Mouse (Mus musculus) NIH3T3 (cell line): ENCODE data around the gene Tjp2.
"Not testable (repeated sequence)": the region's sequence is repeated elsewhere in the genome, so short reads cannot be mapped to it uniquely, and the experiment has no call there.

ENCODE experiments used
- DNase-seq: peaks from one replicate; pipeline ENCODE4 v3.0.0-alpha.2; 2012; ENCODE audit warnings: low read depth

Gene Tjp2

DNA sequence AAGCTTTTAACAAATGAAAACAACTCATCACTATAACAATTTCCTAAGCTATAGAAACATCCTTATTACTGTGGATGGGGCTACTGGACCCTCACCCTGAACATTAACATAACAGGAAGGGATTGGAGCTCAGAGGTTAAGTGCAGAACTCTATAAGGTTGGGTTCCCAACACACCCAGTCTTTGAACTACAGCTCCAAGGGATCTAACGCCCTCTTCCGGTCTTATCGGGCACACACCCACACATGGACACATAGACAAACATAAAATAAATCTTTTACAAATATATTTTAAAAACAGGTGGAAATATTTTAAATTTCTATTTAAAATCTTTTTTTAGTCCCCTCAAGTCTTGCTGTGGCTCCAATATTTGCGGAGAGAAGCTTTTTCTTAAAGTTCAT, 3.4 kb downstream of the Tjp2 start:
- DNase-seq: no peak

DNA sequence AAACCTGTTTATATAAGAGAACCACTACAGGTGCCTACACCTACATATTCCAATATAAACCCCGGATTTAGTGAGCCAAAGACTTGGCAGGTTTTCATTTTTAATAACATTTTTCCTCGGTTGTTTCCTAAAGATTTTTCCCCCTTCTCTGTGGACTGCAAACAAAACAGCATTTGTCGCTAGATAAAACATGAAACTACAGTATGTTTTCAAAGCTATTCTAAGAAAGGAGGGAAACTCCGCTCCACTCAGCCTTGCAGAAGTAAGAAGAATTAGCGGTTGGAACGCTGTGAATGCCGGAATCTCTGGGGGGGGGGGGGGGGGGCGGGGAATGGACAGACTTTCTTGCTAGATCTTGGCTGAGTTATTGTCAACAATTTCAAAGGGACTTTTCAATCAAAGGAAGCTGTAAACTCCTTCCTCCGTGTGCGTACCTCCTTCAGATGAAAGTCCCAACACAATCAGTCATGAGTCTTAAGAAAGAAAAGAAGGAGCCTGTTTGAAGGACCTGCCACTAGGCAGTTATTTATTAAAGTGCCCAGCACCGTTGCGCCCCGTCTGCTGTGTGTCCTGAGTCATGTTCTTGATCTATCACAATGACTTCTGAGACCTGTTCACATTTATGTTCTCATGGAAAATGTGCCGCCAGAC, 3.9 kb downstream of the Tjp2 start:
- DNase-seq: no peak

DNA sequence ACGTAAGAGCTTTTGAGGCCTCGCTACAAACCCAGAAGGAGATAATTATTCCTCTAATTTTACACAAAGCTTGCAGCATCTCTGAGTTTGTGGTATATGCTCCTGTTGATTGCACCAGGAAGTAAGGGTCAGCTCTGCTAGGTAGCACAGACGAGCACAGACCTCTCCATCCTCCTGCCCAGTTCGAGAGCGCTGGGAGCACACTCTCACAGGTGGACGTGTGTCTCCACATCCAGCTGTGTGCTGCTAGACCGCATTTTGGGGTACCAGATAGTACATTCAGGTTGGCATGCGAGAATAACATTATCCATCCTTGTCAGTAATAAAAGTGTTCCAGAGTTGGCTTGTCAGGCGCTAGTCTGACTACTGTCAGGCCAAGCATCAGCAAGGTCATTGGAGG, 5.8 kb downstream of the Tjp2 start:
- no peak for DNase-seq

DNA sequence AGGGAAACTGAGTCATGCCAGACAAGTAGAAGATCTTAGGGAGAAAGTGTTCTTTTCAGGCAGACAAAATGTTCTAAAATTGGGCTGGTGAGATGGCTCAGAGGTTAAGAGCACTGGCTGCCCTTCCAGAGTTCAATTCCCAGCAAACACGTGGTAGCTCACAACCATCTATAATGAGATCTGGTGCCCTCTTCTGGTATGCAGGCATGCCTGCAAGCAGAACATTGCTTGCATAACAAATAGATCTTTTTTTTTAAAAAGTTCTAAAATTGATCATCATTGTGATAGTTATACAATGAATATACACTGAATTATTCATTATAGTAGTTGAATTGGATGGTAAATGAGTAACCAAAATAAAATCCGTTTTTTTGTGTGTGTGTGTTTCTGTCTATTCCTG, 6.5 kb downstream of the Tjp2 start:
- DNase-seq: no peak

DNA sequence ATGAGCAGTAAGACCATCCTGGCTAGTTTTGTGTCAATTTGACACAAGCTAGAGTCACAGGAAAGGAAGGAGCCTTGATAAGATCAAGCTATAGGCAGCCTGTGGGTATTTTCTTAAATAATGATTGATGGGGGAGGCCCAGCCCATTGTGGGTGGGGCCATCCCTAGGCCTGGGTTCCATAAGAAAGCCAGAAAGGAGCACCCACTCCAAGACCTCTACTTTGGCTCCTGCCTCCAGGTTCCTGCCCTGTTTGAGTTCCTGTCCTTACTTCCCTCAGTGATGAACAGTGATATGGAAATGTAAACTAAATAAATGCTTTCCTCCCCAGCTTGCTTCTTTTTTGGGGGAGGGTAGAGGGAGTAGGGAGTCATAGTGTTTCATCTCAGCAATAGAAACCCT, 7.0 kb downstream of the Tjp2 start:
- DNase-seq: no peak

DNA sequence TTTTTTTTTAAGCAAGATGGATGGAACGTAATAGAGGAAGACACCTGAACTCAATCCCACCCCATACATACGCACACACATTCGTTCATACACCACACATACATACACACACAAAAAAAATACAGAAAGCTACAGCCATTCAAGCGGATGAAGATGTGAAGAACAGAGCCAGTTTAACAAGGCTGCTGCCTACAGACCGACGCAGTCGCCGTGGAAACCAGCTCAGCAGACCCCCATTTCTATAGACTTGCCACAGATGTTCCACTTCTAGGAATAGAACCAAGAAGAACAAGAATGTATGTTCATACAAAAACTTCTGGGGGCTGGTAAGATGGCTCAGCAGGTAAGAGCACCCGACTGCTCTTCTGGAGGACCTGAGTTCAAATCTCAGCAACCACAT, 8.1 kb downstream of the Tjp2 start:
- DNase-seq: no peak

DNA sequence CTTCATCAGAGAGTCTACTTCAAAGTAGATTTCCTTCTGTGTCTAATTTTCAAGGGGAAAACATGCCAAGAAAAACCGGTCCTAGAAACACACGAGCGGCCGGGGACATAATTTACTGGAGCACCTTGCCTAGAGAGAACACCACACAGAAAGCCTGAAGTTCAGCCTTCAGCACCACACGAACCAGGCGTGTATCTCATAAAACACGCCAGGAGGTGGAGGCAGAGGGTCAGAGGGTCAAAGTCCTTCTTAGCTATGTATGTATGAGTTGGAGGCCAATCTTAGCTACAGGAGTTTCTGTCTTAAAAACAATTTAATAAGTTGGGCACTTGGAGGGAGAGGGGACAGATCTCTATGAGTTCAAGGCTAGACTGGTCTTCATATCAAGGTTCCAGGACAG, 9.9 kb downstream of the Tjp2 start:
- DNase-seq: no peak

DNA sequence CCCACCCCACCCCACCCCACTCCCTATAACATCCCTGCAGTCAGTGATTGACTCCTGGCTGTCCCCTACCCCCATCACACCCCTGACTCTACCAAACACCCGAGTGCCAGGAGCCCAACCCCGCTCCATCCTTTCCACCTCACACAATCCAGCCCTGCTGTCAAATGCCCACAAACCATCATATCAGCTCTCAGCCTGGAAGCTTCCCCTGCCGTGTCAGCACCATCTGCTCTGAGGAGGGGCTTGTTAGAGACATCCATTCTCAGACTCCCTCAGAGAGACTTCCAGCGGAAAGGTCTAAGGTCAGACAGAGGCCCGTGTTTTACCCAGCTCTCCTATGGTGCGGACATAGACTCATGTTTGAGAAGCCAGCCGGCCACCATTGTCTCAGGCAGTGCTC, 11.5 kb downstream of the Tjp2 start:
- no peak for DNase-seq

DNA sequence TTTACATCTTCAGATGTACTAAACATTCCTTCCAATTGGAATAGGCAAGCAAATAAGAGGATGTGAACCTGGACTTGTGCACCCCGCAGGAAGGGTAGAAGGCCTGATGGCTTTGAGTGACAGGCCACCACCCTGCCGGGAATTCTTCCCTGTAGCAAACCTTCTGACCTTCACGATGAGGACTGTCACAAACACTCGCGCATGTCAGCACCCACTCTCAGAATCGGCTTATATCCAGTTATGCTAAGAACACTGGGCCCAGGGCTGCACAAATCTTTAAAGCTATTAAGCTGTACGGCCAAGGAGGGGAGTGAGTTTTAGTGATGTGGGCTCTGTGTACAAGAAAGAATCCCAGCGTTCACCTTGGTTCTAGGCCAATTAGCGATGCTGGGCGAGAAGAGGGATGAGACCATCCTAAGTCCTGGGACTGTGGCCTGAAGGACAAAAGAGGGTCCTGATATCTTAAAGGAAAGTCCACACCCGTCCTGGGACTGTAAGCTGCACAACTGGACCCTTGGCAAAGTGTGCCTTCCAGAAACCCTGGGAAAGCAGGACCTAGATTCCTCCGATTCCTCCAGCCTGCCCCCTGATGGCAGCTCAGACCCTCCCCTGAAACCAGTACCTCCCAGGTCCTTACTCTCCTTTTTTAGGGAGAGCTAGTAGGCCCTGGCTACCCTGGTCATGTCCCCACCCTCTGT, 12.1 kb downstream of the Tjp2 start:
- DNase-seq: no peak

DNA sequence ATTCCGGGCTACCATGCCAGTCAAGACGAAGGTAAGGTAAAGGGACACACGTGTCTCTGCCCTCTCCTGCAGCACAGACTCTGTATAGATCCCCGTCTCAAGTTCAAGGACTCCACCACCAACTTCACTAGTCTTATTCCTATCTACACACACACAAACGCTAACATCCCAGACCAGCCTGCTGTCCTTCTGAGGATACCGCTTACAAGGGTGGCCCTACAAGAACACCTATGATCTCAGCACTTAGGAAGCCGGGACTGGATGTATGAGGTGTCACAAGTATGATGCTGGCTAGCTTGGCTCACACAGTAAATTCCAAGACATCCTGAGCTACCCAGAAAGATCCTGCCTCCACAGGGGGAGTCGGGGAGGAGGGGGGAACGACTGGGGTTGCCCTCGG, 13.7 kb downstream of the Tjp2 start:
- DNase-seq: no peak

DNA sequence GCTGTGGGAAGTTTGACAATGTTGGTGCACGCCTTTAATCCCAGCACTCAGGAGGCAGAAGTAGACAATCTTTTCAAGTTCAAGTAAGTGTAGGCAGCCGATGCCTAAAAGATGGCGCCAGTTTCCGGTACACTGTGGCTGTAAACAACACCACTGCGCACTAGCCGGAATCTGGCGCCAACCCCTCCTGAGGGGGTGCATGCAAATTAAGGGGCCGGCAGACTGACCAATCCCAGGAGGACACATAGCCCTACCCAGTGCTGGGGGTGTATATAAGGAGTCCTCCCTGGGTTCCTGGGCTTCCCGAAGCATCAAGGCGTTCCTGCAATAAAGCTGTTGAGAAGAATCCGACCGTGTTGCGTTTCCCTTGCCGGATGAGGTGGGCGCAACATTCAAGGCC, 15.3 kb downstream of the Tjp2 start:
- no peak for DNase-seq

DNA sequence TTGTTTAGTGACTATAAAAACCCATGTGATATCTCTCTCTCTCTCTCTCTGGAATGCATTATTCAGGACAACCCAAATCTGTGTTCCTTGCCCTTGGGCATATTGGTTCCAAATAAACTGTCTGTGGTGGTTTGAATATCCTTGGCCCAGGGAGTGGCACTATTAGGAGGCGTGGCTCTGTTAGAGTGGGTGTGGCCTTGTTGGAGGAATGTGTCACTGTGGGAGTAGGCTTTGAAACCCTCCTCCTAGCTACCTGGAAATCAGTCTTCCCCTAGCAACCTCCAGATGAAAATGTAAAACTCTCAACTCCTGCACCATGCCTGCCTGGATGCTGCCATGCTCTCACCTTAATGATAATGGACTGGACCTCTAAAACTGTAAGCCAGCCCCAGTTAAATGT, 16.9 kb downstream of the Tjp2 start:
- no peak for DNase-seq

DNA sequence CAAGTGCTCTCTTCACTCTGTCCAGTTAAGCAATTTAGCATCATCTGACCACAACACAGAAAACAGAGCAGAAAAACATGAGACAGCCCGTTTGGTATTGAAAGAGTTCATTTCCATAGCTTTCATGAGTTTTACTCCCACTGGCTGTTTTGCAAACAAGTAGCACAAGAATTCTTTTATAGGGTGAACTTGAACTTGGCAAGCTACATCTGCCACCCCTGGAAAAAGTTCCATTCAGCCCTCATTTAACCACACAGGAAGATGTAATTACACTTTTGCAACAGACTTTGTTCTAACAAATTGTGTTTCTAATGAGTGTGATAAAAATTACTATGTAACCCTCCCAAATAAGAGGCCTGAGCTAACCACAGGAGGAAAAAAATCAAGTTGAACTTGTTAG, 19.8 kb downstream of the Tjp2 start:
- DNase-seq: no peak

DNA sequence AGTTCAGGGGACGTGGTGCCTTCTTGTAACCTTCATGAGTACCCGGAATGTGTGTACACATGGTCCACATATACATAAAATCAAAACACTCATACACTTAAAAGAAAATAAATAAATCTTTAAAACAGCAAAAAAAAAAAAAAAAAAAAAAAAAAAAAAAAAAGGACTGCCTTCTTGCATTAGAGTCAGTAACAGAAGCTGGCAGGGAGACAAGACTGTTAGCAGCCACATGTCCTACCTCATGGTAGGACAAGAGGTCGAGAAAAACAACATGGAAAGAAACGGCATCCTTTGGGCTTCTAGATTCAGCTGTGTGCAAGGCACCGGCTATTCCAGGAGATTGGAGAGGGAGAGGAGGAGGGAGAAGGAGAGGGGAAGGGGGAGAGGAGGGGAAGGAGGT, 23.0 kb downstream of the Tjp2 start:
- no peak for DNase-seq

DNA sequence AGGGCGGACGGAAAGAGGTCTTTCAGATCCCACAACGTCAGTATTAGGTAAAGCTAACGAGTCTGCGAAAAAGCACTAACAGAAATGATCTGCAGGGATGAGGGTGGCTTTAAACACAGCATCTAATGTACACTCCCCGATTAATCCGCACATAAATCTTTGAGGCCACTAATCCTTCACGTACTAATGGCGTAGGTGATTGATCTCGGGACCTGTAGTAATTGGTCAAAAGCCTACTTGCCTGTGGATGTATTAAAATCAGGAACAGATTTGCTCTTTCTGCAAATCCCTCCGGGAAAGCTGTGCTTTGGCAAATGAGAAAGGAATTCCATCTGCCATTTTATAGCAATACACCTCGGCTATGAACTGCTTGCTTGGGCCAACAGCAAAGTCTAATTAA, 24.3 kb downstream of the Tjp2 start:
- DNase-seq: no peak

DNA sequence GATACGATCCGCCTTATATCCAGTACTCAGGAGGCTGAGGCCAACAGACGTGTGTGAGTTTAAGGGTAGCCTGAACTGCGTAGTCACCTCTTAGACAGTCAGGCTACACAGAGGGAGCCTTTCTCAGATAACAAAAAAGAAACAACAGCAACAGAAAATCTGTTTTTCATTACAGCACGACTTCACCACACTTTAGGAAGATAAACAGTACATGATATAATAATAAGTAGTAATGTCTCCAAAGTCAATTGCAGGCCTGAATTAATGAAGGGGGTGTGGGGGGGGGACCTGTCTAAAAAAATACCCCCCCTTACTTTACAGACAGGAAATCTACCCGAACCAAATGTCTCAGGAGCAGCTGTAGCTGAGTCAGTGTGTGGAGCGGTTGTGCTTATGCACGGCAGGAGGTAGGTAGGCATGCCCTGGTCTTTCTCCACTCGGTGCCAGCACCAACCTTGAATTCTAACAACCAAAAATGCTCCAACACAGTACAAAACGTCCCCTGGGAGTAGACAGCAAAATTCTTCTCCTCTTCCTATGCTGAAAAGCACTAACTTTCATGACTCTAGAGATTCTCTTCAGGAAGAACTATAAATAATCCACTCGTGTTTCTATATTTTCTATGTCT, 26.0 kb downstream of the Tjp2 start:
- DNase-seq: no peak

DNA sequence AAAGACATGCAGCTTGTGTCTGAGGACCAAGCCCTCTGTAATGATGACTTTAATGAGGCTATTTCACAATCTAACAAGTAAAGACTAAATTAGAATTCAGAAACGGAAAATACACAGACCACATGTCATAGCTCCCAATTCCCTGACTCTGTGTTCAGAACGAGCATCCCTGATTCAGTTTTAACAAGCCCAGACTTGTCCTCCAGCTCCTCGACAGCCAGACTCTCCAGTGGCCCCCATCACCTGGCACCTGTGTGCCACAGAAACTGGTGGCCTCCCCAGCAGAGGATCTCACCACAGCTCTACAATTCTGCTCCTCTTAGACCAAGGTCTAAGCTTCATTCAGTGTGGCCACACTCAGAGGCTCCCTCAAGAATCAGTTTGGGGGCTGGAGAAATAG, 27.5 kb downstream of the Tjp2 start:
- no peak for DNase-seq

DNA sequence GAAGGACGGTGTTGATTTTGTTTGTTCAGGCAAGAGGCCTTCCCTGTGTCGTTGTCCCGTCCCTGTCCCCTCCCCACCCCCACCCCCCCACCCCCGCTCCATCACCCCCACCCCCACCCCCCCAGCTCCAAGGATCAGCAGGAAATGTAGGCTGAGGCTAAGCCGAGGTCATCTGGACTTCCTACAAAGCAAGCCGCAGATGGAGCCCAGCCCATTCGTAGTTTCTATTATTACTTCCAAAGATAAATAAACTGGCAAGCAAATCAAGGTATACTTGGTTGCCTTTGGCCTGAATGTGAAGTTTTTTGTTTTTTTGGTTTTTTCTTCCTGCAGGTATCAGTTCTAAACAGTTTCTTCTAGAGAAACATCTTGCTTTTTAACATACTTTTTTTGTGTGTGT, 29.6 kb downstream of the Tjp2 start:
- DNase-seq: no peak

DNA sequence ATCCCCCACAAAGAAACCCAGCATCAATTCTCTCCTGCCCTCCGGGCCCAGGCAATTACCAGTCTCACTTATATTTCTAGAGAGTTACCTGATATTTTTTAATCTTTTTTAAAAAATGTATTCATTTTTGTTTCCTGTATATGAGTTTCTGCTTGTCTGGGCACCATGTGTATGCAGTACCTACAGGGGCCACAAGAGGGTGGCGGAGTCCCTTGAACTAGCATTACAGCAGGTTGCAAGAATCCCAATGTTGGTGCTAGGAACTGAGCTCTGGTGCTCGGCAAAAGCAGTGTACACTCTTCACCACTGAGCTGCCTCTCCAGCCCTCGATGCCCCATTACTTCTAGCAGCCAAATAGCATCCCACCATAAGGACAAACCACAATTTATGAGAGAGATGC, 30.6 kb downstream of the Tjp2 start:
- no peak for DNase-seq

DNA sequence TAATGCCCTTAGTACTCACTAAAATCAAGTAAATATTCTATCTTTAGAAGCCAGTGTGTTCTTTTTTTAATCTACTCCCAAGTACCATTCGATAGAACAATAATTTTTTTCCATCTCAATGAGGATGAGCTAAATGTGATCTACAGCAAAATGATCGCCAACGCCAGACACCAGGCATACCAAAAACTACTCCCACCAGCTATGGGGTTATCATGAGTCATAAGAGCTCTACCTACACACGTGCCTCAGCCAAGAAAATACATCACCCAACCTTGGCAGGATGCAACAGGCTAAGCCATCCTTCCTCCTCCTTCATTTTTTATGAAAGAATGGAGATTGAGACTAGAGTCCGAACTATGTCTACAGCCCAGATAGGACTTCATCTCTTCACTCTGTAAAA, 31.9 kb downstream of the Tjp2 start:
- no peak for DNase-seq

DNA sequence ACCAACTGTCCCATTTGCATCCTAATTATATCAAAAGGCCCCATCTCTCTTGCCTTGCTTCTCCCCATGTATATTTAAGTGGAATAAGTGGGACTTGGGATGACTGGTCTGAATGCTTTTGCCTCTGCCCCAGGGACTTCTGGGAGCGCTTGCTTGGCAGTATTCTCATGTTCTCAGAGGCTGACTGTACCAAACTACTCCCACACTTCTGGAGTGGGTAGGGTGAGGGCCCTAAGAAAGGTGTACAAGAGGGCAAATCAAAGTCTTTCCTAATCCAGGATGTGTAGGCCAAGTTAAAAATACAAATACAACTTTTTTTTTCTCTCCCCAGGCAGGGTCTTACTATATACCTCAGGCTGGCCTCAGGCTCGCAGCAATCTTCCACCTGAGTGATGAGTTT, 37.0 kb downstream of the Tjp2 start:
- DNase-seq: no peak

DNA sequence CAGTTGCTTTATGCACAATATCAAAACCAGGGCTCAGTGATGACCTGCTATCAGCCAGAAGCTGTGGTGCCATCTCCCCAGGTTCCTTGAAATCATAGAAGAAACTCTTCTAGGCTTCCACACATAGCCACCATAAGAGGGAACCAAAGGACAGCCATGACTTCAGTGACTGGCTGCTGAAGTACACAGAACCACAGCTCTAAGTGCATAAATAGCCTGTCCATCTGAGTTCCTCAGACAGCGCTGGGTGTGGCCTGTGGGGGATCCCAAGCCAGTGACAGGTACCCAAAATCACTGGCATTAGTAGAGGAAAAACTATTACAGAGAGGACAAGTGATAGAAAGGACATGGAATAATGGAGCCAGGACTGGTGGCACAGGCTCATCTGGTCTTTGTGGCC, 37.5 kb downstream of the Tjp2 start:
- not testable (repeated sequence) for DNase-seq

DNA sequence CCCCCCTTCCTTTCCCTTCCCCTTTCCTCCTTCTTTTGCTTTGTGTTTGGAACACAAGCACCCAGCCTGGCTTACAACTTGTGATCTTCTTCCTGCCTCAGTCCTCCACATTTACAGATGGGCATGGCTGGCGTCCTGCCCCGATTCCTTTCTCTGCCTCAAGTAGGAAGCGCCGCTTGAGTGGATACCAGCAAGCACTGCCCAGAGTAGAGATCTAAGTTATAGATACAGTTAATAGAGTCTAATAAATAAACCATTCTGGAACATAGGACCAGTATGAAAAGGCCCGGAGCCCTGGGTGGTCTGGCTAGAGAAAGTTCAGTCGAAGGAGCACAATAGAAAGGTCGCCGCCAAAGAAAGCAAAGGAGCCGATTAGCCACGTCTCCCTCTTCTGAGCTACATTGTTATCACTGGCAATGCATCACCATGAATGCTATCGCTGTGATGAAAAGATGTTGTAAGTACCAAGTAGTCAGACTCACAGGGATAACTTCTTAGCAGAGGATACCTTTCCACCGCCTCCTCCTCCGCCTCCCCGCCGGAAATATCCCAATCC, 41.1 kb downstream of the Tjp2 start:
- no peak for DNase-seq

DNA sequence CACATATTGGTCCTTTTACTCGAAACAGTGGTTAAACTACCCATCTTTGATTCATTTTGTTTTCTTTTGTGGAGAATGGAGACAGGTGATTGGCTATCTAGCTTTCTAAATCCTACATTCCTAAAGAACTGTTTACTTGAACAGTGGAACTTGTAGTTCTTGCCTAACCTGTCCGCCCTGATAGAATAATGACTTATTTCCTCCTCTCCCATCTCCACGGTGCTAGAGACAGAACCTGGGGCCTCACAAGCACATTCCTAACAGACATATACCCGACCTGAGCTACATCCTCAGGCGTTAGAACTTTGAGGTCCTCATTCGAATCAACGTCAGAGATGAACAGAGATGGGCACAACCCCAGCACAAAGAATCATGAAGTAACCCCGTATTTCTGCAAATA, 44.4 kb downstream of the Tjp2 start:
- DNase-seq: no peak
